Mouse (Mus musculus): ENCODE results near the gene Nol3.
"Not testable (repeated sequence)": the region's sequence is repeated elsewhere in the genome, so short reads cannot be mapped to it uniquely, and the experiment has no call there.

The Nol3 gene

GRCm38 (mm10) chr8:105289805-105290460, 14.0 kb downstream of the Nol3 start, which contains the start of gene 4931428F04Rik:
Gene 4931428F04Rik (minus strand): TSS chr8:105289864.
- no peak for DNase-seq (ENCODE audit: low read depth)

- DNase-seq (ENCODE audit: low read depth): peak; percentile 87
Observed at GRCm38 (mm10) chr8:105290554-105291314, 14.8 kb downstream of the Nol3 start.

- not testable (repeated sequence) for DNase-seq (ENCODE audit: low read depth)
Observed at GRCm38 (mm10) chr8:105291364-105291763, 15.4 kb downstream of the Nol3 start.

GRCm38 (mm10) chr8:105291802-105292201, 15.9 kb downstream of the Nol3 start:
- peak; percentile 49 for DNase-seq (ENCODE audit: low read depth)

GRCm38 (mm10) chr8:105292471-105292870, 16.5 kb downstream of the Nol3 start:
- DNase-seq (ENCODE audit: low read depth): no peak

GRCm38 (mm10) chr8:105293405-105293804, 17.5 kb downstream of the Nol3 start:
- no peak for DNase-seq (ENCODE audit: low read depth)

GRCm38 (mm10) chr8:105294776-105295175, 18.8 kb downstream of the Nol3 start:
- DNase-seq (ENCODE audit: low read depth): no peak

GRCm38 (mm10) chr8:105295256-105295655, 19.3 kb downstream of the Nol3 start:
- no peak for DNase-seq (ENCODE audit: low read depth)

- DNase-seq (ENCODE audit: low read depth): peak; percentile 65
Observed at GRCm38 (mm10) chr8:105295895-105296573, 20.1 kb downstream of the Nol3 start, which contains the start of gene Exoc3l. Gene Exoc3l (minus strand): TSS chr8:105296101.

GRCm38 (mm10) chr8:105297511-105298192, 21.7 kb downstream of the Nol3 start, which contains the start of gene E2f4:
Gene E2f4 (plus strand): TSS chr8:105297663.
- peak; percentile 91 for DNase-seq (ENCODE audit: low read depth)

- DNase-seq (ENCODE audit: low read depth): peak; percentile 30
Observed at GRCm38 (mm10) chr8:105298351-105299252, 22.7 kb downstream of the Nol3 start.

- DNase-seq (ENCODE audit: low read depth): no peak
Observed at GRCm38 (mm10) chr8:105299962-105300361, 24.0 kb downstream of the Nol3 start.

- no peak for DNase-seq (ENCODE audit: low read depth)
Observed at GRCm38 (mm10) chr8:105303396-105303795, 27.5 kb downstream of the Nol3 start.

GRCm38 (mm10) chr8:105303874-105304273, 27.9 kb downstream of the Nol3 start:
- DNase-seq (ENCODE audit: low read depth): no peak

- DNase-seq (ENCODE audit: low read depth): peak; percentile 47
Observed at GRCm38 (mm10) chr8:105304325-105305210, 28.6 kb downstream of the Nol3 start.

- no peak for DNase-seq (ENCODE audit: low read depth)
Observed at GRCm38 (mm10) chr8:105305211-105306145, 29.5 kb downstream of the Nol3 start, which contains the start of gene Elmo3. Gene Elmo3 (plus strand): TSS chr8:105305601.

GRCm38 (mm10) chr8:105306146-105306691, 30.3 kb downstream of the Nol3 start:
- no peak for DNase-seq (ENCODE audit: low read depth)

GRCm38 (mm10) chr8:105307670-105308069, 31.7 kb downstream of the Nol3 start:
- DNase-seq (ENCODE audit: low read depth): no peak

Measured in 416B (cell line).